Mouse (Mus musculus) macrophage (primary cell): ENCODE measurements around the gene Hspg2. TPM values are rescaled to one million over a fixed set of nuclear protein-coding genes. Genes with fewer than 3 reads are reported as not detected.

ENCODE experiments used
- H3K27ac ChIP-seq: fragments of 350-480 bp; formaldehyde crosslinking; 2 replicates; pipeline ENCODE4 v1.9.0; 2021
- H3K36me3 ChIP-seq: fragments of 350-480 bp; formaldehyde crosslinking; 2 replicates; pipeline ENCODE4 v1.9.0; 2021; ENCODE audit errors: inconsistent target
- H3K4me3 ChIP-seq: fragments of 350-480 bp; formaldehyde crosslinking; 2 replicates; pipeline ENCODE4 v1.9.0; 2021; ENCODE audit errors: inconsistent target
- H3K79me2 ChIP-seq: fragments of 350-480 bp; formaldehyde crosslinking; 2 replicates; pipeline ENCODE4 v1.9.0; 2021; ENCODE audit errors: inconsistent target
- WGBS: methylation state at CpG from one replicate; pipeline ENCODE4 v1.1.7; 2026; ENCODE audit warnings: inconsistent platforms; ENCODE audit not compliant: missing documents; 5-methylcytosine and 5-hydroxymethylcytosine counted together
- polyA plus RNA-seq: library from polyadenylated mRNA; stranded (reverse); fragments of 250-400 nt; gene quantifications from 3 replicates; pipeline ENCODE4 v1.2.4, GENCODE M21; 2018; ENCODE audit warnings: inconsistent platforms

Gene Hspg2
- polyA plus RNA-seq, 1 experiment from 2014 or later: 0.06 TPM

DNA sequence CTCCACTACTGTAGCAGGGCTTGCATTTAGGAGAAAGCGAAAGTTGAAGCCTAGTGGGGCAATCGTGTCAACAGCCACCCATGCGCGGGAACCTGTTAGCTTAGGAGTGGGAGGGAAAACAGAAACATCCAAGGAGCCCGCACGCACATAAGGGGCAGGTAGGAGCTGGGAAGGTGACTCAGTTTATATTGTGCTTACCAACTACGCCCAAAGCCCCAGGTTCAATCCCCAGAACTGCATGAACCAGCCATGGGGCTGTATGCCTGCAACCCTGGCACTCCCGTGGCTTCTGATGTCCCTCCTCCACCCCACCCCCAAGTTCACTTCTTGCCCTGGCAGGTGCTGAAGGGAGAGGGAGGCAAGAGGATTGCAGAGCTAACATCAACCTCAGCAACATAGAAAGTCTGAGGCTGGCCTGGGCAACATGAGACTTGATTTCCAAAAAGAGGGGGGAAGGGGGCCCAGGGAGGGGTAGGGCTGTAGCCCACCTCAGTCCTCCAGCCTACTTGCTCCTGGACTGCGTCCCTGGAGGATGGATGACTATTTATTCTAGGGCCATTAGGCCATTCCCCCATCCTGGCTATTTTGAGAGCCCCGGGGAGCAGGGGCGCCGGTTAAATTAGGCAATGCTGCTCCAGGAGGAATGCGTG is 12.9 kb downstream of the Hspg2 start:
- Histone ChIP-seq H3K4me3 (no peak overlapping the region), H3K79me2 (no peaks in the 10 kb centered on the region), H3K27ac (no peak overlapping the region), H3K36me3 (no peaks in the 10 kb centered on the region)
- 91% methylated on average over 13 of the region's 13 CpGs for WGBS

DNA sequence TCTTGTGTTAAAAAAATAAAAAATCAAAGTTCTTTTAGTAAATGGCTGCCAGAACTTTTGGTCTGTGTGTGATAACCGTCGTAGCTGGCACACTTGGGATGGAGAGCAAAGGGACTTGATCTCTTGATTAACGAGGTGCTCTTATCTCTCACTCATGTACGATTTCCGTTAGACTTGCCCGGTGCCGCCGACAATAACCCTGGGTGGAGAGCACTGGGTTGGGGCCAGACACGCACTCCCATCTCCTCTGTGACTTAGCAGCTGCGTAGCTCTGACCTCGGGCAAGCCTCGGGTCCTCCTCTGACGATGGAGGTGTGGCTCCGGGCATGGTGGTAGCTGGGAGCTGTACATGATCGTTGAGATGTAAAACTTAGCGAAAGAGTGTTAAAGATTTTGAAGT is 15.3 kb downstream of the Hspg2 start:
- WGBS: 25% methylated on average over 15 of the region's 16 CpGs
- H3K36me3 ChIP-seq: no peaks in the 10 kb centered on the region
- H3K79me2 ChIP-seq: no peaks in the 10 kb centered on the region
- no peak overlapping the region for H3K27ac ChIP-seq
- no peak overlapping the region for H3K4me3 ChIP-seq

DNA sequence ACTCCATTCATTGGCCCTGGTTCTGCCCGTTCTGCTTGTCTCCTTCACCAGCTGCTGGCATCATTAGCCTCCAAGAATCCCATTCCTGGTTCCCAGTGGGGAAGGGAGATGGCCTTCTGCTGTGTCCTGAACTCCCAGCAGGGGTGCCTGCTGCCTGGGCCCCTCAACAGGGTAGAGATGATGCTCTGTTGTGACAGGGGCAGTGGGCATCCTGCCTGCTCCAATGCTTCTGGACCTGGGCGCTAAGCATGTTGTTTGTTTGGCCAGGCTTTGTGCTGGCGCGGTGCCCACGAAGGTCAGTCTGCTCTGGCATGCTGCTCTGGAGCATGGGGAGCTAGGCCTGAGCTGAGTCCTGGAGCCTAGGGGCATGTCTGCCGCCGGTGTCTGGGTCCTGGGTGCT is 16.0 kb downstream of the Hspg2 start:
- Histone ChIP-seq H3K79me2 (no peaks in the 10 kb centered on the region), H3K36me3 (no peaks in the 10 kb centered on the region), H3K4me3 (no peak overlapping the region), H3K27ac (no peak overlapping the region)
- WGBS: 90% methylated on average over 7 of the region's 7 CpGs

DNA sequence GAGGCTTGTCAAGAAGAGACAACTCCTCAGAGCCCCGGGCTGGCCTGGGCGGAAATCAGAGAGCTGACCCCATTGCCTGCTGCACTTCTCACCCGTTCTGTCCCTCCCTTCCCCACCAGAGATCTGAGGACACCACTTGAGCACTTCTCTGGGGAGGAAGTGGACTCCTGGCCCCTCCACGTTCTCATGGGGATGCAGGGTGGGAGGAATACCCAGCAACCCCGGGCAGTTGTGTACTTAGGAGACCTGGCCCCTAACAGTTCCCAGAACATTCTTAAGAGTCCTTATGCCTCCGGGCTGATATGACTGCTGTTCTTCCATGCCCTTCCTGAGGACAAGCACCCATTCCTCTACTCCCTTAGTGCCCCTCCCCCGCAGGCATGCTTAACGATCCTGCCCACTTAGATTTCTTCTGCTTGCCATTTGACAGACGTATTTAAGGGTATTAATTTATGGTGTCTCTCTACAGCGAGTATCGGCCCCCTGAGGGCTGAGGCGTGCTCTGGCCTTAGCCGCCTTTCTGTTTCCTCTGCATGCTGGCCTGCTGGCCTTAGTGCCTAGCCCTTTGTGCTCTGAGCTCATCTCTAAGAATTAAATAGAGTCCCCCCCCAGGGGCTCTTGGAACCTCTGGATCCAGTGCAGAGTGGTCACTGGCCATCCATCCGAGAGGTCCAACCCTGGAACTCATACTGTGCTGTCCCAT is 16.8 kb downstream of the Hspg2 start:
- WGBS: 78% methylated on average over 14 of the region's 14 CpGs
- Histone ChIP-seq H3K4me3 (no peak overlapping the region), H3K36me3 (no peaks in the 10 kb centered on the region), H3K27ac (no peak overlapping the region), H3K79me2 (no peaks in the 10 kb centered on the region)

DNA sequence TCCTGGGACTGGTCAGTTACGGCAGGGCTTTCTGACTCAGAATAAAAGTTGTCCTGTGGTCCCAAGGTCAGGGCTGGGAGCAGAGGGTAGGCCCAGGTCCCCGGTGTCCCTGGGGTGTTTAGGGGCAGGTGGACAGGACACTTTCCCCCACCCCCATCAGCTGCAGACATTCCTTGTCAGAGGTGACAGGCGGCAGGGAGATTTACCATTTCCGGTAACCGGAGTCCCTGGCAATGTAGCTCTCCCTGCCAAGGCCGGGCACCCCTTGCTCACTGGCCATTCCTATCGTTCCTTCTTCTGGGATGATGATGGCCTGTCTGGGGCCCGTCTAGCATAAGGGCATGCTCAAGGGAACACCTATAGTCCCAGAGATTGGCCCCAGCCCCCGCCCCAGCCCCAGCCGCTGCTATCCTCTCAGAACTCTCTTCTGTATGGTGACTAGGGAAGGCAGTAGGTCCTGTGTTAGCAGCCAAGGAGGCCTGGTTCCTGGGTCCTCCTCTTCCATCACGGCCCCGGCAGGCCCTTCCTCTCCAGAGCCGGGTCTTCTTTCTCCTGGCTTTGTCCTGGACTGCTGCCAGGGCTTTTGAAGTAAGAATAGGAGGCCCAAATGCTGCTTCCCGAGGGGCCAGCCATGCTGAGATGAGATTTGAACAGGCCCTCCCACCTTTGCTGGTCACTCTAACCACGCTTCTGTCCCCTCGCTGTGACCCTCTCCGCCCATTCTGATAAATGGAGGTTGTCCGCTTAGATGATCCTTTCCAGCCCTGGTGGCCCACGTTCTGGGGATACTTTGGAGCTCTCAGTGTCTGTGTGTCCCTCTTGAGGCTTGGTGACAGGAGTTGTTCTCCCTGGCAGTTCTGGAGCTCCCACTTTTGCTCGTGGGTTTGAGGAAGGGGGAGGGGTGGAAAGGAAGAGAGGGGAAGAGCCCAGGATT is 17.8 kb downstream of the Hspg2 start:
- no peaks in the 10 kb centered on the region for H3K36me3 ChIP-seq
- H3K4me3 ChIP-seq: no peak overlapping the region
- H3K79me2 ChIP-seq: no peaks in the 10 kb centered on the region
- H3K27ac ChIP-seq: no peak overlapping the region
- WGBS: 83% methylated on average over 20 of the region's 20 CpGs

DNA sequence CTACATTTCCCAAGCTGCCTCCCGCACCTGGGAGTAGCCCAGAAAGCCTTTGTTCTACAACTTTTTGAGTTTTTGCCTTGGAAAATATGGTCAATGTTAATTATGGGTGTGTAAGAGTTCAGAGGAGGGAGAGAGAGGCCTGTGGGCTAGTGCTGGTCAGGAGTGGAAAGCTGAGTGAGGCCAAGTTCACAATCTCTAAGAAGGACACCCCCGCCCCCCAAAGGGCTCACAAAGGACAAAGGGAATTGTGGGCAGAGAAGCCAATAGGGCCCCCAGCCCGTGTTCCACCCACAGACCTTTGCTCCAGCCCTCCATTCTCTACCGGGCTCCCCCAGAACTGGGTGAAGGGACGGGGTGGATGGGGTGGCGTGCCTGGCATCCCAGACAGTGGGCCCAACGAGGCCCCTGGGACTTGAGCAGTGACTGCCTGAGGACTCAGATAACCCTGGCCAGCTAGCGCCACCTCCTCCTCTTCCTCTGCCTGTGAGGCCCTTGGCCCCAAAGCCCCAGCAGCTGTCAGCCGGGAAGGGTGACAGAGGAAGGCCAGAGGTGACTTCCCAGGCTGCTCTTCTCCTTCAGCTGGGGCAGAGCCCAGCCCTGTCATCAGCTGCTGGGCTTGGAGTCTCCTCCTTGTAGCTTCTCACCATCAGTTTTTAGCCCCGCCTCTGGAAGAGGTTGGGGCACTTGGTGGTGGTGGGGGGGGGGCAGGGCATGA is 18.9 kb downstream of the Hspg2 start:
- Histone ChIP-seq H3K36me3 (no peaks in the 10 kb centered on the region), H3K4me3 (no peak overlapping the region), H3K27ac (no peak overlapping the region), H3K79me2 (no peaks in the 10 kb centered on the region)
- WGBS: 68% methylated on average over 10 of the region's 10 CpGs

DNA sequence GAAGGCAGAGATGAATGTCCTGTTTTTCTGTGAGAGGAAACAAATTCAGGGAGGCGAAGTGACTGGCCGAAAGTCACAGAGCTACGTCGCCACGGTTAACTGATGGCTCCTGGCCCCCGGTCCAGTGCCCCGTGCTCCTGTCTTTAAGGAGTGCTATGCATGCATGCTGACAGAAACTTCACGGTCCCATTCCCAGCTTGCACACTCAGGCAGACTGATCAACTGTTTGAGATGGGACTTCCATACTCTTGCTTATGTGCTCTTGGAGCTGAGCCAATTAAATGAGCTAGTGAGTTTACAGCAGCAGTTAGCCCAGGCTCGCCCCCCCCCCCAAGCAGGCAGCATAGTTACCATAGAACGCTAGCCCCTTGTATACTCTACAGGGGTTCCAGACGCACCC is 19.5 kb downstream of the Hspg2 start:
- Histone ChIP-seq H3K27ac (no peak overlapping the region), H3K36me3 (no peaks in the 10 kb centered on the region), H3K79me2 (no peaks in the 10 kb centered on the region), H3K4me3 (no peak overlapping the region)
- WGBS: 83% methylated on average over 11 of the region's 11 CpGs

DNA sequence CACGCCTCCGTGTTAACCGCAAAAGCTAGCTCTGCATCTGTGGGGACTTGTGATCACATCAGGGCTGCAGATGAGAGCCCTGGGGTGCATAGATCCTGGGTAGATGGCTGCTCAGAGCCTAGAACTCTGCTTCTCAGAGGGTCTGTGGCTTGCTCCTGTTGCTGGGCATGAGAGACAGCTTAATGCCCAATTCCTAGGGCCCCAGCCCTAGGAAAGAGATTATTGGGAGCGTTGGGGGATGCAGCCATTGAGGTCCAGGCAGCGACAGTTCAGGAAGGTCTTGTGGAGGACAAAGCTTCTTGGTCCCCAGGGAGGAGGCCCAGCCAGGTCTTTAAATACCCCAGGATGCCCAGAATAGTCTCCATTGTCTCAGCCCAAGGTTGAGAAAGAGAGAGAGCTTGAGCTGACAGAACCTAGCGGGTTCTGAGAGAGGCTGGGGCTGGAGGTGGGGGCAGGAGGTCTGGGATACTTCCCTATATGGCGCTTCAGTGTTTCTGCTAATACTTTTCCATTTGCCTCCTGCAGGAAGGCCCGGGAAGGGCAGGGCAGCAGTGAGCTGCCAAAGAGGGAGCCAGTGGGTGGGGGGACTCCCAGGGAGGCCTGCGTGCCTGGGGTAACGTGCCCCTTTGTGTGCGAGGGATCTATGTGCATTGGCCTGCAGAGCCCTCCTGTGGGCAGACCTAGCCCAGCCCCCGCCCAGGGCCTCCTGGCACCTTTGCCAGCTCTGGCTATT is 20.2 kb downstream of the Hspg2 start:
- WGBS: 44% methylated on average over 12 of the region's 12 CpGs
- Histone ChIP-seq H3K4me3 (no peak overlapping the region), H3K79me2 (no peaks in the 10 kb centered on the region), H3K36me3 (no peaks in the 10 kb centered on the region), H3K27ac (no peak overlapping the region)

DNA sequence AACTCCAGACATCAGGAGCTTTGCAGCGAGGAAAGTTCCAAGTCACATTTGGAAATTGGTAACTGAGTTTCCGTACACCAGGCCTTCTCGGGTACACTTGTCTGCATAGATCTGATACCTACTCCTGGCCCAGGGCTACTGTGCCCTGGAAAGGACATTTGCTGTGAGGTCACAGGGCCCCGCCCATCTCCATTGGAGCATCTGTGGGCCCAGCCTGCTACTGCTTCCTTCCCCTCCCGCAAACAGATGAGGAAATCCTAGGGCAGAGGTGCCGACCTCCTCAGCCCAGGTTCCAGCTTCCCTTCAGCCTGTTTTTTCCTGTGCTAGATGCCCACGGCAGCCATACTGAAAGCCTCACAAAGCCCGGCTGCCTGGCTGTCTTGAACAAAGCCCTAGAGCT is 21.4 kb downstream of the Hspg2 start:
- H3K27ac ChIP-seq: no peak overlapping the region
- no peaks in the 10 kb centered on the region for H3K36me3 ChIP-seq
- WGBS: 45% methylated on average over 8 of the region's 8 CpGs
- no peak overlapping the region for H3K4me3 ChIP-seq
- H3K79me2 ChIP-seq: no peaks in the 10 kb centered on the region

DNA sequence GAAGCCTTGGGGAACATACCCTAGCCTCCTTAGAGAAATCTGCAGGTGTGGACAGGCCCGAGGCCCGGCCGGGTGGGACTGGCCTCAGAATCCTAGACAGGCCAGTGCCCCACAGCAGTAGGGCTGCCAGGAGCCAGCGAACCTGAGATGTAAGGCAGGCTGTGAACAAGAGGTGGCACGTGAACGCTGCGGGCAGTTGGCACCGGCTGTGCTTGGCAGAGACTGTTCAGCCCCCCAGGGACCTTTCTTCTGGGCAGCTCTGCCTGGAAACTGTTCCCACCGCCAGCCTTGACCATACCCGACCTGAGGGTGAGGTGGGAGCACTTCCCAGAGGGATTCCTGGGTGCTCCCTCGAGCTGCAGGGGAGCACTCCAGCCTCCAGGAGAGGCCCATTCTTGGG is 24.0 kb downstream of the Hspg2 start:
- no peaks in the 10 kb centered on the region for H3K79me2 ChIP-seq
- H3K4me3 ChIP-seq: no peak overlapping the region
- WGBS: 90% methylated on average over 11 of the region's 11 CpGs
- H3K36me3 ChIP-seq: no peaks in the 10 kb centered on the region
- no peak overlapping the region for H3K27ac ChIP-seq

DNA sequence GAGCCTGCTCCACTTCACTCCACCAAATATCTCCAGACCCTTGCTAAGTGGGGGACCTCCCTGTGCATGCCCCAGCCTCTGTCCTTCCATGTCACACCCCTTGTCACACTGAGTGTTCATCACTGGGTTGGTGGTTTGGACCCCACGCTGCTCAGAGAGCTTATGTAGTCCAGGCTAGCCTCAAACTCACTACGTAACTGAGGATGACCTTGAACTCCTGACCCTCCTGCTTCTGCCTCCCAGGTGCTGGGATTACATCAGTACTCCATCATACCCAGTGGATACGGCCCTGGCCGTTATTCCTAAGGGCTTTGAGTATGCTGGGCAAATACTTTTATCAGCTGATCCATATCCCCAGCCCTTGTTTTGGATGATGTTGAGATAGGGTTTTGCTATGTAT is 24.6 kb downstream of the Hspg2 start:
- no peaks in the 10 kb centered on the region for H3K79me2 ChIP-seq

DNA sequence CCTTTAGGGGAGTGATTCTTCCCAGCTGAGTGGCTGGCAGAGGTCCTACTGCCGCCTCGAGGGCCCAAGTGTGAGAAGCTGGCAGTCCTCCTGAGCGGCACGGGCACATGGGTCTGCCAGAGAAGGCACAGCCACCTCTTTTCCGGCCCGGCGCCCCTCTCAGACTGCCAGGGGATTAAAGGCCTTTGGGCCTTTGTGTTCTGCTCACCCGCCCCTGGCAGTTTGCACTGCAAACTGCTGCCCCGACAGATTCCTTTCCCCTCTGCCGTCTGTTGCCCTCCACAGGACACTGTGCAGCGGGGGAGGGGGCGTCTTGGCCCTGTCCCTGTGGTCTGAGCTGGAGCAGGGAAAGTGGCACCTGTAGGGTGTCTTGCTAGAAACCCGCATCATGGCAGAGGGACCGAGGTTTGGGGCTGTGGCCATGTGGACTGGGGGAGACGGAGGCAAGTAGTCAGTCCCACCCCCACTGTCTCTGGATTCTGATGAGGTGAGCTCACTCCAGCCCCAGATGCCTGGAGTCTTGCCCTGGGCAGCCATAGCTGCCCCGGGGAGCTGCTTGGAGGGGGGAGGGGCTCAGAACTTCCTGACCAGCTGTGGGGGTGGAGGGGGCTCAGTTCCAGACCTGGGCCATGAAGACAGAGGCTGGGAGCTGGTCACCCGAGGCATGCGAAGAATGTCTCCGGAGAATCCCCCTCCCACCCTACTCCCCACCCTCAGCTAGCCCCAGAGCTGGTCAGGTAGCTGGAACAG is 26.4 kb downstream of the Hspg2 start:
- H3K4me3 ChIP-seq: no peak overlapping the region
- 62% methylated on average over 18 of the region's 19 CpGs for WGBS
- H3K36me3 ChIP-seq: no peaks in the 10 kb centered on the region
- H3K27ac ChIP-seq: no peak overlapping the region
- no peaks in the 10 kb centered on the region for H3K79me2 ChIP-seq

More for the DNA sequence above, 24.6 kb downstream of the Hspg2 start:
- WGBS: 98% methylated on average over 4 of the region's 4 CpGs
- Histone ChIP-seq H3K36me3 (no peaks in the 10 kb centered on the region), H3K4me3 (no peak overlapping the region), H3K27ac (no peak overlapping the region)

DNA sequence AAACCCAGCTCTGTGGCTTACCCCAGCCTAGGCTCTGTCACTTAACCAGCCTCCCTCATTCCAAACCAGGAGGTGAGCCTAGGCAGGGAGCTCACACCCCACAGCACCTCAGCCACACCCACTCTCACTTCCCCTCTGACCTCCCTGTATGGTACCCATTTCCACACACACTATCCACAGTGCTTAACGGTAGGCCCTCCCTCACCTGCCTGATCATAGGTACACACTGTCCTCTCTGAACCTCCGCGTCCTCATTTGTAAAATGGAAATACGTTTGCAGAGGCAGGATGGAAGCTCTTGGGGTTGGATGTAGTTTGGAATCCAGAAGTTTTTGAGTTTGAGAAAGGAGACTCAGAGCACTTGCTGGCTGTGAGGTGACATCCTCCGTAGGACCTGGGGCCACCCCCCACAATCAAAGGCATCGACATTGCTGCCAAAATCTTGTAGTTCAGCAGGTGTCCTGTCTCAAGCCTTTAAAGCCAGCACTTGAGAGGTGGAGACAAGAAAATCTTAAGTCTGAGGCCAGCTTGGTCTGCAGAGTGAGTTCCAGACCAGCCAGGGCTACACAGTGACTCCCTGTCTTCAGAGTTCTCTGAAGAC is 27.0 kb downstream of the Hspg2 start:
- no peaks in the 10 kb centered on the region for H3K79me2 ChIP-seq
- 81% methylated on average over 6 of the region's 6 CpGs for WGBS
- no peak overlapping the region for H3K27ac ChIP-seq

More for the DNA sequence above, 27.0 kb downstream of the Hspg2 start:
- H3K36me3 ChIP-seq: no peaks in the 10 kb centered on the region
- H3K4me3 ChIP-seq: no peak overlapping the region
